Mouse (Mus musculus) heart, embryonic 10.5 days (tissue): ENCODE results near the gene Limch1. TPM values are rescaled to one million over a fixed set of nuclear protein-coding genes. Genes with fewer than 3 reads are reported as not detected.

Experiments used
- DNase-seq: peaks from one replicate; pipeline ENCODE4 v3.0.0-alpha.2; 2017; ENCODE audit warnings: low spot score
- H3K27ac ChIP-seq: fragments of 300-500 bp; sonication (generic); 2 replicates; pipeline ENCODE4 v1.5.1; 2016; ENCODE audit warnings: mild to moderate bottlenecking
- H3K27me3 ChIP-seq: fragments of 300-500 bp; sonication (generic); 2 replicates; pipeline ENCODE4 v1.6.1; 2016; ENCODE audit warnings: mild to moderate bottlenecking; ENCODE audit not compliant: poor library complexity, insufficient read depth, severe bottlenecking
- H3K36me3 ChIP-seq: fragments of 300-500 bp; sonication (generic); 2 replicates; pipeline ENCODE4 v1.6.1; 2016; ENCODE audit warnings: mild to moderate bottlenecking, moderate library complexity
- H3K4me1 ChIP-seq: fragments of 300-500 bp; sonication (generic); 2 replicates; pipeline ENCODE4 v1.6.1; 2016; ENCODE audit warnings: mild to moderate bottlenecking
- H3K4me3 ChIP-seq: fragments of 300-500 bp; sonication (generic); 2 replicates; pipeline ENCODE4 v1.5.1; 2016; ENCODE audit warnings: mild to moderate bottlenecking, moderate library complexity
- H3K9me3 ChIP-seq: fragments of 300-500 bp; sonication (generic); 2 replicates; pipeline ENCODE4 v1.6.1; 2016; ENCODE audit warnings: mild to moderate bottlenecking, moderate library complexity
- WGBS: fragments of 180-500 bp; shearing (Covaris S2); methylation state at CpG from one replicate; pipeline ENCODE4 v1.1.7; 2016; 5-methylcytosine and 5-hydroxymethylcytosine counted together
- polyA plus RNA-seq: library from polyadenylated mRNA; unstranded; fragments of >200 nt; fragmentation: Nextera tagmentation; extraction: Ambion mirVana; gene quantifications from 2 replicates; pipeline ENCODE4 v1.2.1, GENCODE M21; 2016

Limch1 gene
- polyA plus RNA-seq, 1 experiment from 2014 or later: 30.1 TPM

DNA sequence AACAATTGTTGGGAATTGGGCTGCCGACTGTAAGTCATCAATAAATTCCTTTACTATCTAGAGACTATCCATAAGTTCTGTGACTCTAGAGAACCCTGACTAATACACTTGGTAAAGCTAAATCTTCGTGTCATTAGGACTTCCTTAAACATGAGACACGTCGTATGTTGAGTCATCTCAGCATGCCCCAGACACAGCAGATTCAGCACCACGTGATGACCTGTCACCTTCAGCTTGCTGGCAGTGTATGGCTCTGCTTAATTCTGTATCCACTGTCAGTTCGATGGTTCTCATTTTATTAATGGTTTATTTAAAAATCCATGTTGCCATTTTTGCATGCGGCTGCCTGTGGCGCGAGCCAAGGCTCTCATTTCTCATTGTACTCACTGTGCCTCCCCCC, 298.3 kb downstream of the Limch1 start:
- no peaks in the 10 kb centered on the region for H3K4me1 ChIP-seq
- no peak overlapping the region for H3K4me3 ChIP-seq
- no peak overlapping the region for H3K27ac ChIP-seq
- 84% methylated on average over 9 of the region's 9 CpGs for WGBS
- no peaks in the 10 kb centered on the region for H3K36me3 ChIP-seq
- DNase-seq: no peak
- peaks cover 19% of the 10 kb centered on the region; the same call in 1 of the 2 replicates for H3K27me3 ChIP-seq
- H3K9me3 ChIP-seq: no peaks in the 10 kb centered on the region

DNA sequence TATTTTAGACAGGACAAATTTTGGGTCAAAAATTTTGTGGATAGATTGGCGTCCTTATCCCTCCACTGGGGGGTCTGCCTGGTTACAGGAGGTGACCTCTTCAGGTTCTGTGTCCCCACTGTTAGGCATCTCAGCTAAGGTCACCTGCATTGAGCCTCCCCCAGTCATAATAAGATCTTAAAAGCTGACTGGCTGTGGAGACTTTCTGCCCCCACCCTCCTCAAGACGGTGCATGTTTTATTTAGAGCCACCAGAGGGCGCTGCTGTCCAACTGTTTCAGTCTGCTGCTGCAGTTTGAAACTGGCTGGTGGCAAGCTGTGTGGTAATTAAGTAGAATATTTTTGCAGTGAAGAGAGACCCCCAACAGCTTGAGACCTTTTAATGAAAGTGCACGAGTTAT, 302.4 kb downstream of the Limch1 start:
- no peaks in the 10 kb centered on the region for H3K4me1 ChIP-seq
- H3K4me3 ChIP-seq: no peak overlapping the region
- H3K27ac ChIP-seq: no peak overlapping the region
- 15% methylated on average over 4 of the region's 4 CpGs for WGBS
- no peaks in the 10 kb centered on the region for H3K36me3 ChIP-seq
- H3K9me3 ChIP-seq: no peaks in the 10 kb centered on the region
- peaks cover 19% of the 10 kb centered on the region; the same call in 1 of the 2 replicates for H3K27me3 ChIP-seq
- DNase-seq: peak; percentile 77

DNA sequence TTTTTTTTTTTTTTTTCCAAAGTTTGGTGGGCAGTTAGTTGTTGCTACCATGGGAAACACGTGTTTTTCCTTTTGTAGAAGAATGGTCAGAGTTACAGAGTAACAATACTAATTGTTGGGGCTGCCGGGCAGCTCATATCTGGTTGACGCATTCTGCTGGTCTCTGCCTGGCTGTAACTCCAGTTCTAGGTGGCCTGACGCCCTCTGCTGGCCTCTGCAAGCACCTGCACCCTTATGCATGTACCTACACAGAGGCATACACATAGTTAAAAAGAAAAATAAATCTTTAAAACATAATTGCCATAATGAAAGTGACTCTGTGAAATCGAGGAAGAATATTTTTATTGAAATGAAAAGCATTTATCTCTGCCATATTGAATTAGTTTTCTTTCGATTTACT, 312.2 kb downstream of the Limch1 start:
- 79% methylated on average over 6 of the region's 6 CpGs for WGBS
- no peaks in the 10 kb centered on the region for H3K36me3 ChIP-seq
- H3K27me3 ChIP-seq: peaks cover 4% of the 10 kb centered on the region; the same call in 1 of the 2 replicates
- no peak overlapping the region for H3K27ac ChIP-seq
- H3K9me3 ChIP-seq: no peaks in the 10 kb centered on the region
- no peak overlapping the region for H3K4me3 ChIP-seq
- no peaks in the 10 kb centered on the region for H3K4me1 ChIP-seq
- DNase-seq: no peak

- WGBS: 49% methylated on average over 3 of the region's 4 CpGs
- H3K27ac ChIP-seq: no peak overlapping the region
- H3K27me3 ChIP-seq: no peaks in the 10 kb centered on the region
- no peaks in the 10 kb centered on the region for H3K9me3 ChIP-seq
- H3K4me1 ChIP-seq: no peaks in the 10 kb centered on the region
- H3K36me3 ChIP-seq: no peaks in the 10 kb centered on the region
- H3K4me3 ChIP-seq: no peak overlapping the region
- no peak for DNase-seq
Measured at GRCm38 (mm10) chr5:67060519-67060918, 314.9 kb downstream of the Limch1 start.

DNA sequence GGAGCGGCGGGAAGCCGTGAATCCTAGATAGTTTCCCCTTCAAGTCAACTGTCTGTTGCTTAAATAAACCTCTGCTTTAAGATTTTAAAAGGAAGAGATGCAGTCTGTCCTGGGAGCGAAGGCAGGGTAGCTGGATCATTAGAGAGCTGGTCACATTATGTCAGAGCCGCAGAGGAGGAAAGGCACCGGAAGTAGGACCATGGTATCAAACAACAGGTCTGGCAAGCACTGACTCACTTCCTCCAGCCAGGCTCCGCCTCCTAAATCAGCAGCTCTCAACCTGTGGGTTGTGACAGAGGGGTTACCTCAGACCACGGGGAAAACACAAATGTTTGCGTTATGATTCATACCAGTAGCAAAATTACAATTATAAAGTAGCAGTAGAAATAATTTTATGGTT, 318.0 kb downstream of the Limch1 start:
- no peaks in the 10 kb centered on the region for H3K36me3 ChIP-seq
- no peak overlapping the region for H3K27ac ChIP-seq
- H3K9me3 ChIP-seq: no peaks in the 10 kb centered on the region
- no peak overlapping the region for H3K4me3 ChIP-seq
- no peaks in the 10 kb centered on the region for H3K27me3 ChIP-seq
- no peak for DNase-seq
- 72% methylated on average over 9 of the region's 9 CpGs for WGBS
- H3K4me1 ChIP-seq: no peaks in the 10 kb centered on the region

- H3K4me3 ChIP-seq: no peak overlapping the region
- no peak overlapping the region for H3K27ac ChIP-seq
- no peaks in the 10 kb centered on the region for H3K4me1 ChIP-seq
- peaks cover 34% of the 10 kb centered on the region for H3K27me3 ChIP-seq
- 0 out of 2 replicates have a peak, but pooled peaks cover 4% of the 10 kb centered on the region for H3K9me3 ChIP-seq
- DNase-seq: no peak
- no peaks in the 10 kb centered on the region for H3K36me3 ChIP-seq
- WGBS: 33% methylated on average over 6 of the region's 6 CpGs
Measured at GRCm38 (mm10) chr5:67083117-67083516, 337.5 kb downstream of the Limch1 start.

GRCm38 (mm10) chr5:67090856-67091255, 345.2 kb downstream of the Limch1 start:
- peaks cover 73% of the 10 kb centered on the region for H3K27me3 ChIP-seq
- no peak overlapping the region for H3K4me3 ChIP-seq
- no peaks in the 10 kb centered on the region for H3K9me3 ChIP-seq
- H3K36me3 ChIP-seq: no peaks in the 10 kb centered on the region
- WGBS: 63% methylated on average over 5 of the region's 5 CpGs
- DNase-seq: no peak
- H3K4me1 ChIP-seq: peaks cover under 1% of the 10 kb centered on the region
- no peak overlapping the region for H3K27ac ChIP-seq

DNA sequence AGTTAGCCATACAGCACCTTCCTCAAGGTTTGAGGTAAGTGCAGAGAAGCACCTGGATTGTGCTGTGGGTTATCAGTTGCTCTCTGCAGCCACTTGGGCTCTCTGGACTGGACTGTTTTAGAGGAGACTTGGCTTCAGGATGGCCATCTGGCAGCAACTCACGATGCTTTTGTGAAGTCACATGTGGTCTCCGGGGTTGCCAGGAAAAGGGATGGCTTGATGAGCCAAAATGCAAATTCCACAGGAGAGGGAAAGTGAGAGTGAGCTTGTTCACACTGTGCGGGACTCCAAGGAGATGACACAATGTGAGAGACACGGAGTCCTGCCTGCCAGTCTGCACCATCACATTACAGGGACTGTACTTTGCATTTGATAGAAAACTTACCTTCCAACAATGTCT, 346.1 kb downstream of the Limch1 start:
- 12% methylated on average over 4 of the region's 4 CpGs for WGBS
- no peaks in the 10 kb centered on the region for H3K36me3 ChIP-seq
- H3K4me1 ChIP-seq: peaks cover 8% of the 10 kb centered on the region
- no peak for DNase-seq
- no peak overlapping the region for H3K4me3 ChIP-seq
- H3K27ac ChIP-seq: no peak overlapping the region
- H3K27me3 ChIP-seq: peaks cover 82% of the 10 kb centered on the region
- H3K9me3 ChIP-seq: no peaks in the 10 kb centered on the region

DNA sequence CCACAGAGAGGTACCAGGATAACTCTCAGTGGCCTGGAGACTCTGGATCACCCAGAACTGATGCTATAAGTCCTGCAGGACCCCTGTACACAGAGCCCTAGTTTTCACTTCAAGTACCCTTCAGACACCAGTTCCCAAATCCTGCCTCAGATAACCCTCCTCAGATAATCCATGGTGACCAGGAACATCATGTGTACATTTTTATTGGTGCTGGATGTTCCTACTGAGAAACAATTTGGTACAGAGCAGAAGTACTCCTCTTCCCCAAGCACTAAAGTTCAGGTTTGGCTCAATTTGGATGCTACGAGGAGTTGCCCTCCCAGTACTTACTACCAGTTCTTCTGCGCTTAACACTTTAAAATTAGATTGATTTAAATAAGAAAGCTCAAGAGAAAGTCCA, 348.4 kb downstream of the Limch1 start:
- Histone ChIP-seq H3K27ac (no peak overlapping the region), H3K36me3 (no peaks in the 10 kb centered on the region), H3K4me1 (peaks cover 8% of the 10 kb centered on the region), H3K4me3 (no peak overlapping the region), H3K27me3 (peaks cover 91% of the 10 kb centered on the region), H3K9me3 (no peaks in the 10 kb centered on the region)
- WGBS: 21% methylated on average over 2 of the region's 2 CpGs
- DNase-seq: no peak

- Histone ChIP-seq H3K4me3 (no peak overlapping the region; the same call in 1 of the 2 replicates), H3K27me3 (peaks cover 99% of the 10 kb centered on the region), H3K36me3 (no peaks in the 10 kb centered on the region), H3K9me3 (no peaks in the 10 kb centered on the region), H3K27ac (no peak overlapping the region), H3K4me1 (peaks cover 8% of the 10 kb centered on the region)
- WGBS: under 1% methylated on average over 15 of the region's 15 CpGs
- no peak for DNase-seq
Measured at GRCm38 (mm10) chr5:67095153-67095552, 349.5 kb downstream of the Limch1 start.

- WGBS: under 1% methylated on average over 47 of the region's 47 CpGs
- Histone ChIP-seq H3K4me3 (peak overlapping the region; percentile 53), H3K27ac (no peak overlapping the region), H3K9me3 (no peaks in the 10 kb centered on the region), H3K36me3 (no peaks in the 10 kb centered on the region), H3K27me3 (peaks cover 99% of the 10 kb centered on the region), H3K4me1 (peaks cover 8% of the 10 kb centered on the region)
- no peak for DNase-seq
Measured at GRCm38 (mm10) chr5:67095651-67096377, 350.2 kb downstream of the Limch1 start.

- Histone ChIP-seq H3K4me1 (peaks cover 8% of the 10 kb centered on the region), H3K27me3 (peaks cover 99% of the 10 kb centered on the region), H3K9me3 (no peaks in the 10 kb centered on the region), H3K27ac (no peak overlapping the region), H3K36me3 (no peaks in the 10 kb centered on the region), H3K4me3 (peak overlapping the region; percentile 53)
- under 1% methylated on average over 28 of the region's 28 CpGs for WGBS
- no peak for DNase-seq
Measured at GRCm38 (mm10) chr5:67096378-67096771, 350.7 kb downstream of the Limch1 start.

GRCm38 (mm10) chr5:67097106-67098050, 351.8 kb downstream of the Limch1 start:
- Histone ChIP-seq H3K27ac (no peak overlapping the region), H3K36me3 (no peaks in the 10 kb centered on the region), H3K4me1 (peaks cover 11% of the 10 kb centered on the region), H3K9me3 (no peaks in the 10 kb centered on the region), H3K4me3 (no peak overlapping the region), H3K27me3 (peaks cover 99% of the 10 kb centered on the region)
- WGBS: 1% methylated on average over 41 of the region's 41 CpGs
- DNase-seq: peak; percentile 78
